Comparison of ENCODE assay signal across 28 mouse cellular contexts in the genomic region with DNA sequence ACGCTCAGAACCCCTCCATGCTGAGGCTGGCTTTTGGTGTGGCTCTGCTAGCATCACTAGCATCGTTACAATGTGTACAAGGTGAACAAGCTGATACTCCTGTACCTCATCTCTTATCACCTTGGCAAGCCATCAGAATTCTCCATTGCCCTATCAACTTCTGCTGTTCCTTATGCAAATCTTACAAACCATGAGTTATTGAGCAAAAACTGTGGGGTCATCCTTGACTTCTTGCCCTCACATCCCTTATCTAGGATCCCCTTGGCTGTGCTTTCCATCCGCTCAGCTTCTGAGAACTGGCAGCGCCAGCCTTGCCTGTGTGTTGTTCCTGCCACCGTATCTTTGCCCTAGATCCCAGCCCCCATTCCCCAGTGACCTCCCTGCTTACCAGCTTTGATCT. TPM values are rescaled to one million over a fixed set of nuclear protein-coding genes. Genes with fewer than 3 reads are reported as not detected.
DNase-seq lines count a peak whose midpoint lies in the region; ATAC-seq and TF ChIP-seq lines count a peak whose summit lies in the region.
"Had no signal": no experiment of that assay in that cellular context is flagged by ENCODE, and none has a peak within 500 bp of the region (broad histone marks: within the 10 kb centered on the region; RNA-seq: fewer than 3 reads in every experiment).

No protein-coding gene starts in this region.

- no peaks in the 10 kb centered on the region for H3K27me3 ChIP-seq in G1E (ENCODE audit: insufficient read depth, low read length)
- no peaks in the 10 kb centered on the region for H3K27me3 ChIP-seq in liver, embryonic 12.5 days (replicated peaks)
- H3K27me3 ChIP-seq in liver, postnatal 0 days (ENCODE audit: insufficient read depth, low read length): no peaks in the 10 kb centered on the region
- H3K27me3 ChIP-seq in forebrain, embryonic 12.5 days: no peaks in the 10 kb centered on the region
- H3K27me3 ChIP-seq in forebrain, embryonic 11.5 days (ENCODE audit: control insufficient read depth, insufficient read depth, low read length): no peaks in the 10 kb centered on the region
- H3K27me3 ChIP-seq: embryonic facial prominence, embryonic 13.5 days; forebrain, embryonic 13.5 days; hindbrain, embryonic 13.5 days; limb, embryonic 12.5 days had no signal

- H3K9ac ChIP-seq in liver, embryonic 12.5 days: peak overlapping the region; percentile 44
- no peak overlapping the region for H3K9ac ChIP-seq in liver, postnatal 0 days (replicated peaks)
- no peak overlapping the region for H3K9ac ChIP-seq in forebrain, embryonic 12.5 days
- H3K9ac ChIP-seq in forebrain, embryonic 11.5 days (ENCODE audit: low read length): no peak overlapping the region
- H3K9ac ChIP-seq: embryonic facial prominence, embryonic 13.5 days; forebrain, embryonic 13.5 days; hindbrain, embryonic 13.5 days; limb, embryonic 12.5 days had no signal

- H3K9me3 ChIP-seq in G1E (replicated peaks): no peaks in the 10 kb centered on the region
- no peaks in the 10 kb centered on the region for H3K9me3 ChIP-seq in liver, embryonic 12.5 days (replicated peaks)
- H3K9me3 ChIP-seq in liver, postnatal 0 days (ENCODE audit: low read length): no peaks in the 10 kb centered on the region
- no peaks in the 10 kb centered on the region for H3K9me3 ChIP-seq in forebrain, embryonic 12.5 days
- H3K9me3 ChIP-seq in forebrain, embryonic 11.5 days (ENCODE audit: control insufficient read depth, low read length): no peaks in the 10 kb centered on the region
- H3K9me3 ChIP-seq: embryonic facial prominence, embryonic 13.5 days; forebrain, embryonic 13.5 days; hindbrain, embryonic 13.5 days; limb, embryonic 12.5 days had no signal

- peak overlapping the region; percentile 66 for H3K4me2 ChIP-seq in liver, embryonic 12.5 days
- peak overlapping the region; percentile 2; the same call in 1 of the 2 replicates for H3K4me2 ChIP-seq in liver, postnatal 0 days (ENCODE audit: low read depth, low read length)
- H3K4me2 ChIP-seq in forebrain, embryonic 12.5 days: no peak overlapping the region
- no peak overlapping the region for H3K4me2 ChIP-seq in forebrain, embryonic 11.5 days (ENCODE audit: low read depth, low read length, severe bottlenecking)
- H3K4me2 ChIP-seq: embryonic facial prominence, embryonic 13.5 days; forebrain, embryonic 13.5 days; heart, embryonic 11.5 days; hindbrain, embryonic 13.5 days; limb, embryonic 12.5 days; midbrain, embryonic 11.5 days had no signal

- peak overlapping the region; percentile 75 for H3K27ac ChIP-seq in liver, embryonic 12.5 days
- H3K27ac ChIP-seq in liver, postnatal 0 days (ENCODE audit: low read depth): no peak overlapping the region
- H3K27ac ChIP-seq in forebrain, embryonic 12.5 days: no peak overlapping the region
- H3K27ac ChIP-seq in forebrain, embryonic 11.5 days (ENCODE audit: low read depth, low read length): no peak overlapping the region
- H3K27ac ChIP-seq: embryonic facial prominence, embryonic 13.5 days; forebrain, embryonic 13.5 days; hindbrain, embryonic 13.5 days; left cerebral cortex, adult 2 months; limb, embryonic 12.5 days had no signal

- no peak for TF ChIP-seq CTCF in G1E (IDR thresholded peaks at IDR 0.05; ENCODE audit: low read depth, low read length)
- TF ChIP-seq CTCF in liver, postnatal 0 days (IDR thresholded peaks at IDR 0.05; ENCODE audit: low read depth): no peak

- intact Hi-C loops in gastrocnemius, postnatal 36 days (cut with DNase I): no loop called here

- peak overlapping the region; percentile 1; the same call in 1 of the 2 replicates for H3K4me3 ChIP-seq in G1E (ENCODE audit: low read depth, low read length)
- no peak overlapping the region for H3K4me3 ChIP-seq in liver, embryonic 12.5 days
- H3K4me3 ChIP-seq in liver, postnatal 0 days (ENCODE audit: low read depth, low read length): no peak overlapping the region
- H3K4me3 ChIP-seq in forebrain, embryonic 12.5 days (replicated peaks): no peak overlapping the region
- H3K4me3 ChIP-seq in forebrain, embryonic 11.5 days (ENCODE audit: low read depth, low read length): no peak overlapping the region
- H3K4me3 ChIP-seq: embryonic facial prominence, embryonic 13.5 days; forebrain, embryonic 13.5 days; hindbrain, embryonic 13.5 days; left cerebral cortex, adult 2 months; limb, embryonic 12.5 days had no signal

- ATAC-seq in G1E (ENCODE audit: extremely low read depth, insufficient number of reproducible peaks, low FRiP score, poor library complexity, severe bottlenecking): peak; percentile 47
- peak; percentile 46; the same call in 1 of the 2 replicates for ATAC-seq in liver, embryonic 12.5 days
- ATAC-seq in liver, postnatal 0 days: peak; percentile 70
- no peak for ATAC-seq in forebrain, embryonic 12.5 days (ENCODE audit: low FRiP score)
- ATAC-seq in forebrain, embryonic 11.5 days (replicated peaks; ENCODE audit: low FRiP score): no peak
- ATAC-seq: activated CD4-positive, CD25-positive, alpha-beta regulatory T cell, adult 4 months; forebrain, embryonic 13.5 days; intestine, postnatal 0 days; lung, postnatal 0 days; midbrain, embryonic 16.5 days had no signal

- DNase-seq in G1E (ENCODE audit: low spot score): peak; percentile 37
- peak; percentile 61 for DNase-seq in c-Kit-positive CD71-positive TER-119-positive erythroid progenitor cells, embryonic 14.5 days (ENCODE audit: low spot score)
- DNase-seq in liver, postnatal 0 days: no peak
- DNase-seq in forebrain, embryonic 11.5 days (ENCODE audit: low spot score): no peak
- DNase-seq in gastrocnemius, postnatal 36 days: no peak
- DNase-seq: adrenal gland, adult 2 months; cerebellum, adult 11-12 months; cerebellum, adult 9-11 months; gastrocnemius, postnatal 14 days; heart, adult 11 months; heart, postnatal 4 days; kidney, postnatal 14 days; lung, adult 18-20 months; lung, postnatal 4 days; right cerebral cortex, adult 18-20 months had no signal

- WGBS in liver, embryonic 12.5 days (ENCODE audit: insufficient replicate concordance): 40% methylated on average over 5 of the region's 5 CpGs
- 46% methylated on average over 5 of the region's 5 CpGs for WGBS in liver, postnatal 0 days (ENCODE audit: insufficient replicate concordance)
- WGBS in forebrain, embryonic 12.5 days: 92% methylated on average over 5 of the region's 5 CpGs
- 87% methylated on average over 5 of the region's 5 CpGs for WGBS in forebrain, embryonic 11.5 days

- peaks cover 86% of the 10 kb centered on the region for H3K4me1 ChIP-seq in G1E (ENCODE audit: insufficient read depth, low read depth, low read length)
- H3K4me1 ChIP-seq in liver, embryonic 12.5 days: peaks cover 60% of the 10 kb centered on the region
- peaks cover 27% of the 10 kb centered on the region for H3K4me1 ChIP-seq in liver, postnatal 0 days (ENCODE audit: insufficient read depth)
- H3K4me1 ChIP-seq in forebrain, embryonic 12.5 days: no peaks in the 10 kb centered on the region
- H3K4me1 ChIP-seq in forebrain, embryonic 11.5 days (replicated peaks; ENCODE audit: control insufficient read depth, insufficient read depth, low read length): no peaks in the 10 kb centered on the region
- H3K4me1 ChIP-seq: forebrain, embryonic 13.5 days; hindbrain, embryonic 13.5 days had no signal

- peak; percentile 88 for TF ChIP-seq EP300 in liver, postnatal 0 days (IDR thresholded peaks at IDR 0.05; ENCODE audit: low read depth)

- peaks cover 10% of the 10 kb centered on the region for H3K36me3 ChIP-seq in G1E (replicated peaks)
- H3K36me3 ChIP-seq in liver, embryonic 12.5 days: peaks cover 5% of the 10 kb centered on the region
- 0 out of 2 replicates have a peak, but pooled peaks cover 2% of the 10 kb centered on the region for H3K36me3 ChIP-seq in liver, postnatal 0 days (replicated peaks; ENCODE audit: insufficient read depth, low read length)
- H3K36me3 ChIP-seq in forebrain, embryonic 12.5 days (replicated peaks): no peaks in the 10 kb centered on the region
- no peaks in the 10 kb centered on the region for H3K36me3 ChIP-seq in forebrain, embryonic 11.5 days (ENCODE audit: control insufficient read depth, insufficient read depth, low read length)

RNA-seq across cellular contexts. Expression of gene Tspan14, which starts 22.2 kb away (rescaled TPM):
- total RNA-seq in G1E (2014; fragmentation: Nextera tagmentation) (32.3 and 36.3 TPM in 2 replicates), G1E (2017) (23.4 and 27.2 TPM in 2 replicates)
- polyA plus RNA-seq in G1E (2012): 7.5 and 10.3 TPM in 2 replicates
- polyA plus RNA-seq in liver, embryonic 12.5 days (2016; fragmentation: Nextera tagmentation; extraction: Ambion mirVana): 44.5 and 44.6 TPM in 2 replicates
- polyA plus RNA-seq in liver, postnatal 0 days (2015; fragmentation: Nextera tagmentation; extraction: Ambion mirVana): 22.0 and 24.9 TPM in 2 replicates
- 82.6 and 90.6 TPM in 2 replicates for polyA plus RNA-seq in forebrain, embryonic 12.5 days (2016; fragmentation: Nextera tagmentation; extraction: Ambion mirVana)
- 87.8 and 96.1 TPM in 2 replicates for polyA plus RNA-seq in forebrain, embryonic 11.5 days (2014; fragmentation: Nextera tagmentation; extraction: Ambion mirVana)
- total RNA-seq in gastrocnemius, postnatal 36 days (2021): 10 to 100 TPM; 11.5 to 12.1 TPM

RNA-seq across cellular contexts. Expression of gene Fam213a, which starts 24.8 kb away (rescaled TPM):
- total RNA-seq in G1E (2014; fragmentation: Nextera tagmentation): 101 and 113 TPM in 2 replicates
- 57.9 and 59.7 TPM in 2 replicates for total RNA-seq in G1E (2017)
- polyA plus RNA-seq in G1E (2012): 9.4 and 12.5 TPM in 2 replicates
- 77.7 and 79.0 TPM in 2 replicates for polyA plus RNA-seq in liver, embryonic 12.5 days (2016; fragmentation: Nextera tagmentation; extraction: Ambion mirVana)
- 80.4 and 85.0 TPM in 2 replicates for polyA plus RNA-seq in liver, postnatal 0 days (2015; fragmentation: Nextera tagmentation; extraction: Ambion mirVana)
- 50.5 and 54.0 TPM in 2 replicates for polyA plus RNA-seq in forebrain, embryonic 12.5 days (2016; fragmentation: Nextera tagmentation; extraction: Ambion mirVana)
- 54.2 and 57.9 TPM in 2 replicates for polyA plus RNA-seq in forebrain, embryonic 11.5 days (2014; fragmentation: Nextera tagmentation; extraction: Ambion mirVana)
- 10 to 100 TPM; 13.1 to 19.1 TPM for total RNA-seq in gastrocnemius, postnatal 36 days (2021)

Comparison
In these comparisons a context has a peak if more than half of its experiments do, and no peak if none do; other contexts are left out.
1. ATAC-seq: peak in G1E (single experiment), liver, embryonic 12.5 days (single experiment) and liver, postnatal 0 days (single experiment); none in forebrain, embryonic 12.5 days (single experiment) and forebrain, embryonic 11.5 days (single experiment).
2. DNase-seq: peak in G1E (single experiment) and c-Kit-positive CD71-positive TER-119-positive erythroid progenitor cells, embryonic 14.5 days (single experiment); none in liver, postnatal 0 days (single experiment), forebrain, embryonic 11.5 days (single experiment) and gastrocnemius, postnatal 36 days (0 of 2).
3. H3K4me2 ChIP-seq: peak in liver, embryonic 12.5 days (single experiment) and liver, postnatal 0 days (single experiment); none in forebrain, embryonic 12.5 days (single experiment) and forebrain, embryonic 11.5 days (single experiment).